Mouse (Mus musculus): ENCODE measurements around the gene Vmn1r32. TPM values are rescaled to one million over a fixed set of nuclear protein-coding genes. Genes with fewer than 3 reads are reported as not detected.

The Vmn1r32 gene
- not detected in 2 replicates for total RNA-seq (2017)

GRCm38 (mm10) chr6:66559996-66560395 lies at the start of gene Vmn1r32:
TSS of gene Vmn1r32 (minus strand) at chr6:66560096.
- no peak for ATAC-seq (replicated peaks; ENCODE audit: low read depth, poor library complexity, severe bottlenecking)

DNA sequence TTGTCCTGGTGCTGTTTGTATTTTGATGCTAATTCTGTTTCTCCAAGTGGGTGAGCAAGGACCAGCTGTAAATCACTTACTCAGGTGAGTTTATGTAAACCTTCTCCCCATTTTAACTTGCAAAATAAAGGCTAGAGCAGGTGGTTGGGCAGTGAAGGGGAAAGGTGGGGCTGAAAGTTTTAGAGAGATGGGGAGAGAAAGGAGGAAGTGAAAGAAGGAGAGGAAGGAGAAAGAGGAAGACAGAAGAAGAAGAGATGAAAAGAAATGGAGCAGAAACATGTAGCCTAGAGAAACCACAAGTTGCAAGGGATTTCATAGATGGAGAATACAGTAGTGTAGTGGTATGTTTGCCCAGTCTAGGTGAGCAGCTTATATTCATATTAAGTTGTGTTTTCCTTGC lies 35.9 kb upstream of the Vmn1r32 start:
- peak; percentile 42; the same call in 1 of the 2 replicates for ATAC-seq (replicated peaks; ENCODE audit: low read depth, poor library complexity, severe bottlenecking)

DNA sequence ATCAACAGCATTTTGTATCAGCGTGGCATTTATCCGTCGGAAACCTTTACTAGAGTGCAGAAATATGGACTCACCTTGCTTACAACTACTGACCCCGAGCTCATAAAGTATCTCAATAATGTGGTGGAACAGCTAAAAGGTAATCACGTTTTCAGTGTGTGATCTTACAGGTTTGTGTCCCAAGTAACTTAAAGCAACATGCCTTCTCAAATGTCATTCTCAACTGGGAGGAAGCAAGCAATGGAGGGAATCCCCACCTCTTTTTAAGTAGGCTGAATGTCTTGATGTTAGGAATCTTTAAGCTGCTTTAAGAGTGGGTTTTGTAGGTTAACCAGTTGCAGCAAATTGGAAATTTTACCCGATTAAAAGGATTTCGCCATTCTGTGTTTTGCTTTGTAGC lies 23.9 kb downstream of the Vmn1r32 start:
- ATAC-seq (replicated peaks; ENCODE audit: low read depth, poor library complexity, severe bottlenecking) = no peak

DNA sequence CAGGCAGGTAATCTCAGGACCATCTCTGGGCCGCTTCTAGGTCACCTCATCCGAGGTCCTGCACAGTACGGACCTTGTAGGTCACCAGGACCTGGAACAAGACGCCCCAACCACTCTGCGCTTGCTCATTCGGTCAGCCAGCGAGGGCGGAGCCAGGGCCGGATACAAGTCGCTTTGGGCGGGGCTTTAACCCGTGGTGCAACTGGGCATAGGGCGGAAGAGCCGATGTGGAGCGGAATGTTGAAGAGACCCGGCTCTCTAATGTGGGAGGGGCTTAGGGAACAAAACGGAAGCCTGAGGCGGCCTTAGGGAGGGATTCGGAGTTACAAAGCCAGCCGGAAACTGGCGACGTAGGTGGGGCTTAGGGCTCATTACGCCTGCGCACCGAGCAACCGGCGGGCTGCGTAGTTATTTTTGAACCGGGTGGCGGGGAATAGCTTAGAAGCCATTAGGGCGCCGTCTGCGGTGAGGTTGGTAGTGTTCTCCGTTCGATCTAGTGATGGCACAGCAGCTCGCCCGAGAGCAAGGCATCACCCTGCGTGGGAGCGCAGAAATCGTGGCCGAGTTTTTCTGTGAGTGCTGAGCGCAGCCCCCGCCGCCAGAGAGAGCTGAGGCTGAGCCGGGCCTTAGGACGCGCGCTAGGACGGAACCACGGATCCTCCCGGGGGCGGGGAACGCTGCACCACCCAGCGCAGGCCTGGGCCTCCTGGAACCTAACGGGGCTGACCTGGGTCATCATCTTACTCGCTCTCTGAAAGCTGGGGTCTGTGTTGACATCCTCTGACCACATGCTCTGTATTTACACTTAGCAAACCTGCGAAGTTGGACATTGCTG lies 24.7 kb downstream of the Vmn1r32 start, which contains the start of gene Mad2l1:
Gene Mad2l1, plus strand, starts transcription at position 363 of the 835 bp plus-strand sequence.
- peak; percentile 95 for ATAC-seq (replicated peaks; ENCODE audit: low read depth, poor library complexity, severe bottlenecking)

- ATAC-seq (replicated peaks; ENCODE audit: low read depth, poor library complexity, severe bottlenecking) = no peak
Measured at GRCm38 (mm10) chr6:66534366-66534941, 25.4 kb downstream of the Vmn1r32 start.

DNA sequence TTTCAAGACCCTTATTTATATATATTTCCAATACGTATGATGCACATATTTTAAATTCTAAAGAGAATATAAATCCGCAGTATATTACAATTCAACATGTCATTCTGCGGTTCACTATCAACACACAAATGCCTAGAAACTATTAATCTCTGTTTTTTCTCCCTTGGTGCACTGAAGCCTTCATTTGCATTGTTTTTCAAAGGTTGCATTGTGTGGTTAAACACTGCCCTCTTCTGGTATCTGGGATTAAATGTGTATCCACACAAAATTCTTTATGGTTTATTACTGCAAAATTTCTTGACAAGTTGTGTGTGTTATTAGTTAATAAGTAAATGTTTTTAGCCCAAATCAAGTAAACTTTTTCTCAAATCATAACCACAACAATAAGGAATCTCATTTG lies 26.7 kb downstream of the Vmn1r32 start:
- no peak; the same call in 1 of the 2 replicates for ATAC-seq (replicated peaks; ENCODE audit: low read depth, poor library complexity, severe bottlenecking)

DNA sequence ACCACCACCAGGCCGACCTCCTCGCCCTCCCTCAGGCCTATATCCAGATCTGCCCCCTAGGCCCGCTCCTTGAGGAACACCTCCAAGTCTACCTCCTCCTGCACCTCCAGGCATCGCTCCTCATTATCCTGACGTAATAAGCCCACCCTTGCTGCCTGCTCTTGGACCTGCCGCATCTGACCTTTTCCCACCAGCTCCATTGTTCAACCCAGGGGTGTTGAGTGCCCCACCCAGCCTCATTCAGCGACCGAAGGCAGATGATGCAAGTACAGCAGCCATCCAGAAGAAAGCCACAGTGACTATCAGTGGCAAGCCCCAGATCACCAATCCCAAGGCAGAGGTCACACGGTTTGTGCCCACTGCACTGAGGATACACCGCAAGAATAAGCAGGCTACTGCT lies 31.5 kb downstream of the Vmn1r32 start:
- no peak for ATAC-seq (replicated peaks; ENCODE audit: low read depth, poor library complexity, severe bottlenecking)

DNA sequence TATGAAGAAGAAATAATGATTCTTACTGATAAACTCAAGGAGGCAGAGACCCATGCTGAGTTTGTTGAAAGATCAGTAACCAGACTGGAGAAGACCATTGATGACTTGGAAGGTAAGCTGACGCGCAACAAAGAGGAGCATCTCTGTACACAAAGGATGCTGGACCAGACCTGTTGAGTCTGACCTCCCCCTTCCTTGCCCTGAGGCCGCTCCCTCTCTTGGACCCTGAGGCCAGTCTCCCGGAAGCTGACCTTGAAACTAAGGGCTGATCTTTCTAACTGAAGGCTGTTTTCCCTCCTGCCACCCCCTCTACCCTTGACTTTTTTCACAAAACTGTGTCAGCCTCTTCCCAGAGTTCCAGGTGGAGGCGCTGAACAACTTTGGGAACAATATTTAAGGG lies 43.5 kb downstream of the Vmn1r32 start:
- no peak for ATAC-seq (replicated peaks; ENCODE audit: low read depth, poor library complexity, severe bottlenecking)

Other genes with a start within 250 kb of the Vmn1r32 start
- gene Mad2l1, start 24.7 kb downstream of the Vmn1r32 start, total RNA-seq (2017) = 109 and 113 TPM in 2 replicates
- gene Vmn1r33, start 58.2 kb upstream of the Vmn1r32 start, total RNA-seq (2017) = not detected in 2 replicates
- not detected in 2 replicates for gene Vmn1r34, start 83.8 kb upstream of the Vmn1r32 start, total RNA-seq (2017)
- not detected in 2 replicates for gene Vmn1r35, start 125.8 kb upstream of the Vmn1r32 start, total RNA-seq (2017)
- not detected in 2 replicates for gene Vmn1r36, start 159.1 kb upstream of the Vmn1r32 start, total RNA-seq (2017)
- not detected in 2 replicates for gene Vmn1r37, start 169.3 kb upstream of the Vmn1r32 start, total RNA-seq (2017)
- not detected in 2 replicates for gene Vmn1r38, start 222.5 kb upstream of the Vmn1r32 start, total RNA-seq (2017)

All from common myeloid progenitor, adult 5-6 weeks (primary cell).